9 mouse cellular contexts compared by ENCODE assay signal in the genomic region with DNA sequence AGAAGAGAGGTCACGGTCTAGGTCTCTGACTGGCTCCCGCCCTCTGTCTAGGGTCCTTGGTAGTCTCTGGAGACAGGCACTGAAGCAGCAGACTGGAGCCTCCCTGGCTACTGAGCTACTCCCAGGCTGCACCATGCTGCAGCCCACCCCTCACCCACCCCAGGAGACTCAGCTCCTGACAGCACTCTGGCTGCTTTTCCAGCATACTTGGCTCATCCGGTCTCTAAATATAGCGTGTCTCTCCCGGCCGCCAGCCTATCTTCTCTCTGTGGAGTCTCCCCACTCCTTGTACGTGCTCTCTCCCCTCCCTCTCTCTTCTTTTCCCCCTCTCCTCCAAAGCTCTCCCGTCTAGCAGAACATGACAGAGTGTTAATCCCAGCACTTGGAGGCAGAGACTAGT. TPM values are rescaled to one million over a fixed set of nuclear protein-coding genes. Genes with fewer than 3 reads are reported as not detected.
DNase-seq lines count a peak whose midpoint lies in the region; ATAC-seq and TF ChIP-seq lines count a peak whose summit lies in the region.
"Had no signal": no experiment of that assay in that cellular context is flagged by ENCODE, and none has a peak within 500 bp of the region (broad histone marks: within the 10 kb centered on the region; RNA-seq: fewer than 3 reads in every experiment).

No protein-coding gene starts in this region.

- peak; percentile 39; the same call in 1 of the 2 replicates for ATAC-seq in embryonic facial prominence, embryonic 15.5 days (ENCODE audit: insufficient number of reproducible peaks, low FRiP score, low TSS enrichment, low read depth)
- peak; percentile 85 for ATAC-seq in heart, postnatal 0 days (ENCODE audit: insufficient read depth, low read depth)
- ATAC-seq in midbrain, embryonic 15.5 days (replicated peaks): peak; percentile 20; the same call in 1 of the 2 replicates
- no peak for ATAC-seq in erythroblast, adult 5-6 weeks (replicated peaks; ENCODE audit: low FRiP score, poor library complexity, severe bottlenecking)

- H3K4me3 ChIP-seq in embryonic facial prominence, embryonic 15.5 days (replicated peaks): no peak overlapping the region
- H3K4me3 ChIP-seq in heart, postnatal 0 days (ENCODE audit: low read depth, low read length): no peak overlapping the region
- no peak overlapping the region for H3K4me3 ChIP-seq in midbrain, embryonic 15.5 days

- H3K9ac ChIP-seq in embryonic facial prominence, embryonic 15.5 days: no peak overlapping the region
- H3K9ac ChIP-seq in heart, postnatal 0 days (replicated peaks; ENCODE audit: low read depth, low read length): no peak overlapping the region
- no peak overlapping the region for H3K9ac ChIP-seq in midbrain, embryonic 15.5 days

- TF ChIP-seq EP300 in heart, postnatal 0 days (IDR thresholded peaks at IDR 0.05; ENCODE audit: low read depth): no peak

- DNase-seq in kidney, postnatal 14 days: peak; percentile 43
- DNase-seq in kidney, adult 11 months: no peak
- DNase-seq in heart, postnatal 0 days (ENCODE audit: low spot score): peak; percentile 92
- DNase-seq in cerebellum, postnatal 14 days: no peak
- no peak for DNase-seq in adrenal gland, adult 18-20 months (ENCODE audit: low spot score in 2 of 2)

- no peaks in the 10 kb centered on the region for H3K9me3 ChIP-seq in embryonic facial prominence, embryonic 15.5 days (replicated peaks)
- no peaks in the 10 kb centered on the region for H3K9me3 ChIP-seq in heart, postnatal 0 days (replicated peaks; ENCODE audit: control insufficient read depth, low read length)
- no peaks in the 10 kb centered on the region for H3K9me3 ChIP-seq in midbrain, embryonic 15.5 days

- no peaks in the 10 kb centered on the region for H3K36me3 ChIP-seq in embryonic facial prominence, embryonic 15.5 days
- H3K36me3 ChIP-seq in heart, postnatal 0 days (replicated peaks; ENCODE audit: control insufficient read depth, insufficient read depth, low read length): no peaks in the 10 kb centered on the region
- no peaks in the 10 kb centered on the region for H3K36me3 ChIP-seq in midbrain, embryonic 15.5 days (replicated peaks)

- H3K27me3 ChIP-seq in embryonic facial prominence, embryonic 15.5 days: peaks cover 12% of the 10 kb centered on the region
- H3K27me3 ChIP-seq in heart, postnatal 0 days (ENCODE audit: control insufficient read depth, insufficient read depth, low read length): no peaks in the 10 kb centered on the region
- 0 out of 2 replicates have a peak, but pooled peaks cover 4% of the 10 kb centered on the region for H3K27me3 ChIP-seq in midbrain, embryonic 15.5 days (replicated peaks)

- no peak overlapping the region for H3K4me2 ChIP-seq in embryonic facial prominence, embryonic 15.5 days (replicated peaks)
- H3K4me2 ChIP-seq in heart, postnatal 0 days (ENCODE audit: low read depth, low read length): peak overlapping the region; percentile 32
- no peak overlapping the region for H3K4me2 ChIP-seq in midbrain, embryonic 15.5 days

- H3K4me1 ChIP-seq in embryonic facial prominence, embryonic 15.5 days: peaks cover 30% of the 10 kb centered on the region
- peaks cover 38% of the 10 kb centered on the region for H3K4me1 ChIP-seq in heart, postnatal 0 days (ENCODE audit: control insufficient read depth, insufficient read depth)
- peaks cover 29% of the 10 kb centered on the region for H3K4me1 ChIP-seq in midbrain, embryonic 15.5 days

- WGBS in embryonic facial prominence, embryonic 15.5 days: 38% methylated on average over 8 of the region's 8 CpGs
- 8% methylated on average over 8 of the region's 8 CpGs for WGBS in heart, postnatal 0 days
- 45% methylated on average over 8 of the region's 8 CpGs for WGBS in midbrain, embryonic 15.5 days

- TF ChIP-seq CTCF in heart, postnatal 0 days (IDR thresholded peaks at IDR 0.05; ENCODE audit: low read depth): no peak

- no peak overlapping the region for H3K27ac ChIP-seq in embryonic facial prominence, embryonic 15.5 days (replicated peaks)
- H3K27ac ChIP-seq in heart, postnatal 0 days (ENCODE audit: low read depth): peak overlapping the region; percentile 82
- peak overlapping the region; percentile 63 for H3K27ac ChIP-seq in midbrain, embryonic 15.5 days

RNA-seq across cellular contexts. Expression of gene Gipr, which starts 4.2 kb away (rescaled TPM):
- polyA plus RNA-seq in embryonic facial prominence, embryonic 15.5 days (2015; fragmentation: Nextera tagmentation; extraction: Ambion mirVana): 0.68 and 1.1 TPM in 2 replicates
- 24.9 and 27.6 TPM in 2 replicates for total RNA-seq in heart, postnatal 0 days (2014; rRNA removed; ENCODE audit: low replicate concordance)
- polyA plus RNA-seq in heart, postnatal 0 days (2015; fragmentation: Nextera tagmentation; extraction: Ambion mirVana): 5.4 and 7.0 TPM in 2 replicates
- polyA plus RNA-seq in midbrain, embryonic 15.5 days (2015; fragmentation: Nextera tagmentation; extraction: Ambion mirVana): 3.5 and 4.3 TPM in 2 replicates
- 0.42 TPM in 1 of 2 replicates, not detected in the other for total RNA-seq in erythroblast, adult 5-6 weeks (2015; ENCODE audit: low replicate concordance)
- not detected in 2 replicates for total RNA-seq in erythroblast, adult 5-6 weeks (2017; ENCODE audit: low replicate concordance)
- under 1 TPM; 0.60 to 0.70 TPM for total RNA-seq in adrenal gland, adult 18-20 months (2021)
- total RNA-seq: common myeloid progenitor, adult 5-6 weeks had no signal

RNA-seq across cellular contexts. Expression of gene Eml2, which starts 6.1 kb away (rescaled TPM):
- 10.4 and 12.8 TPM in 2 replicates for polyA plus RNA-seq in embryonic facial prominence, embryonic 15.5 days (2015; fragmentation: Nextera tagmentation; extraction: Ambion mirVana)
- 34.8 and 58.9 TPM in 2 replicates for total RNA-seq in heart, postnatal 0 days (2014; rRNA removed; ENCODE audit: low replicate concordance)
- polyA plus RNA-seq in heart, postnatal 0 days (2015; fragmentation: Nextera tagmentation; extraction: Ambion mirVana): 23.7 and 26.8 TPM in 2 replicates
- polyA plus RNA-seq in midbrain, embryonic 15.5 days (2015; fragmentation: Nextera tagmentation; extraction: Ambion mirVana): 8.9 and 10.8 TPM in 2 replicates
- total RNA-seq in erythroblast, adult 5-6 weeks (2015; ENCODE audit: low replicate concordance): 1.5 and 2.1 TPM in 2 replicates
- 2.8 and 3.7 TPM in 2 replicates for total RNA-seq in erythroblast, adult 5-6 weeks (2017; ENCODE audit: low replicate concordance)
- 10 to 100 TPM; 33.9 to 43.9 TPM for total RNA-seq in adrenal gland, adult 18-20 months (2021)

RNA-seq across cellular contexts. Expression of gene Snrpd2, which starts 20.6 kb away (rescaled TPM):
- polyA plus RNA-seq in embryonic facial prominence, embryonic 15.5 days (2015; fragmentation: Nextera tagmentation; extraction: Ambion mirVana): 139 and 140 TPM in 2 replicates
- 43.5 and 45.6 TPM in 2 replicates for total RNA-seq in heart, postnatal 0 days (2014; rRNA removed; ENCODE audit: low replicate concordance)
- 84.9 and 89.8 TPM in 2 replicates for polyA plus RNA-seq in heart, postnatal 0 days (2015; fragmentation: Nextera tagmentation; extraction: Ambion mirVana)
- 109 and 112 TPM in 2 replicates for polyA plus RNA-seq in midbrain, embryonic 15.5 days (2015; fragmentation: Nextera tagmentation; extraction: Ambion mirVana)
- 15.0 TPM in 2 replicates for total RNA-seq in erythroblast, adult 5-6 weeks (2015; ENCODE audit: low replicate concordance)
- 20.2 and 22.0 TPM in 2 replicates for total RNA-seq in erythroblast, adult 5-6 weeks (2017; ENCODE audit: low replicate concordance)
- 10 to 100 TPM; 81.7 to 89.5 TPM for total RNA-seq in adrenal gland, adult 18-20 months (2021)

RNA-seq across cellular contexts. Expression of gene Qpctl, which starts 21.1 kb away (rescaled TPM):
- 13.9 and 15.1 TPM in 2 replicates for polyA plus RNA-seq in embryonic facial prominence, embryonic 15.5 days (2015; fragmentation: Nextera tagmentation; extraction: Ambion mirVana)
- 4.4 and 4.9 TPM in 2 replicates for total RNA-seq in heart, postnatal 0 days (2014; rRNA removed; ENCODE audit: low replicate concordance)
- 7.3 and 7.9 TPM in 2 replicates for polyA plus RNA-seq in heart, postnatal 0 days (2015; fragmentation: Nextera tagmentation; extraction: Ambion mirVana)
- polyA plus RNA-seq in midbrain, embryonic 15.5 days (2015; fragmentation: Nextera tagmentation; extraction: Ambion mirVana): 26.4 and 27.0 TPM in 2 replicates
- total RNA-seq in erythroblast, adult 5-6 weeks (2015; ENCODE audit: low replicate concordance): 1.3 and 6.7 TPM in 2 replicates
- 0.70 and 1.3 TPM in 2 replicates for total RNA-seq in erythroblast, adult 5-6 weeks (2017; ENCODE audit: low replicate concordance)
- 10 to 100 TPM; 13.6 to 14.6 TPM for total RNA-seq in adrenal gland, adult 18-20 months (2021)

RNA-seq across cellular contexts. Expression of gene Gpr4, which starts 42.2 kb away (rescaled TPM):
- 1.7 and 1.9 TPM in 2 replicates for polyA plus RNA-seq in embryonic facial prominence, embryonic 15.5 days (2015; fragmentation: Nextera tagmentation; extraction: Ambion mirVana)
- total RNA-seq in heart, postnatal 0 days (2014; rRNA removed; ENCODE audit: low replicate concordance): 3.5 and 10.6 TPM in 2 replicates
- 3.6 TPM in 2 replicates for polyA plus RNA-seq in heart, postnatal 0 days (2015; fragmentation: Nextera tagmentation; extraction: Ambion mirVana)
- polyA plus RNA-seq in midbrain, embryonic 15.5 days (2015; fragmentation: Nextera tagmentation; extraction: Ambion mirVana): 3.5 and 4.0 TPM in 2 replicates
- total RNA-seq in erythroblast, adult 5-6 weeks (2015; ENCODE audit: low replicate concordance): 0.19 TPM in 1 of 2 replicates, not detected in the other
- total RNA-seq in erythroblast, adult 5-6 weeks (2017; ENCODE audit: low replicate concordance): not detected in 2 replicates
- 10 to 100 TPM in 1 of 2 experiments, 1 to 10 TPM in 1; 7.7 to 17.3 TPM for total RNA-seq in adrenal gland, adult 18-20 months (2021)
- total RNA-seq: common myeloid progenitor, adult 5-6 weeks had no signal

Comparison
In these comparisons a context has a peak if more than half of its experiments do, and no peak if none do; other contexts are left out.
1. DNase-seq: peak in kidney, postnatal 14 days (single experiment) and heart, postnatal 0 days (single experiment); none in kidney, adult 11 months (single experiment), cerebellum, postnatal 14 days (0 of 2) and adrenal gland, adult 18-20 months (0 of 2).
2. RNA of gene Gipr, which starts 4.2 kb away (total RNA-seq): 24.9 to 27.6 TPM in heart, postnatal 0 days; 0.60 to 0.70 TPM in adrenal gland, adult 18-20 months and 0.42 TPM in erythroblast, adult 5-6 weeks; every median in the first group is over 10 times any median in the second.